Mouse (Mus musculus): Measurements from ENCODE around the gene Gpr137. TPM values are rescaled to one million over a fixed set of nuclear protein-coding genes. Genes with fewer than 3 reads are reported as not detected.
A peak's percentile ranks its signal among the peaks of the same experiment; 100 is the strongest.

The Gpr137 gene
- polyA plus RNA-seq, 2 experiments = 4.4 to 5.5 TPM

DNA sequence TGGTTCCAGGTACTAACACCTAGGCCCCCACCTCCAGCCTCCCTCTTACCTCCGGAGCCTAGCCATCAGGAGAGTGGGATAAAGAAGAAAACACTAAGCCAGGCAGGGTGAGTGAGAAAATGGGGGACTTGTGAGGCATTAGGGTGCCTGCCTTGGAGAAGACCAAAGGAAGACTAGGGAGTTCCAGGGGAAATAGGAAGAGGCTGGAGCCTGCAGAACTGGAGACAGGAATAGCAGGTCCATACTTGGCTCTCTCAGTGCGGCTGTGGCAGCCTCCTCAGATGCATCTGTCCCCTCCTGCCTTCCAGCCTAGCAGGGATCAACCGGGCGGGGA, 9.2 kb downstream of the Gpr137 start:
- Histone ChIP-seq H3K9me3 (ENCODE audit: control insufficient read depth, low read length) (no peaks in the 10 kb centered on the region), H3K27me3 (ENCODE audit: control insufficient read depth, insufficient read depth, low read length) (peaks cover 74% of the 10 kb centered on the region), H3K27ac (no peak overlapping the region), H3K36me3 (replicated peaks; ENCODE audit: control insufficient read depth, insufficient read depth, low read depth) (no peaks in the 10 kb centered on the region), H3K4me1 (replicated peaks; ENCODE audit: control insufficient read depth in 2 of 2, insufficient read depth in 2 of 2, low read length in 1 of 2) (no peaks in the 10 kb centered on the region), H3K9ac (replicated peaks) (no peak overlapping the region), H3K4me3 (ENCODE audit: insufficient read depth in 1 of 2, low read depth in 2 of 2, low read length in 2 of 2) (no peak overlapping the region), H3K4me2 (ENCODE audit: low read depth) (no peak overlapping the region)
- TF ChIP-seq CTCF (IDR thresholded peaks at IDR 0.05; ENCODE audit: low read depth) (no peak), EP300 (IDR thresholded peaks at IDR 0.05; ENCODE audit: low read depth) (no peak)
- no peak for ATAC-seq (ENCODE audit: insufficient read depth)
- WGBS (ENCODE audit: insufficient replicate concordance) = 29% methylated on average over 4 of the region's 4 CpGs
- DNase-seq (ENCODE audit: low read depth in 3 of 3, low spot score in 3 of 3) = no peak

DNA sequence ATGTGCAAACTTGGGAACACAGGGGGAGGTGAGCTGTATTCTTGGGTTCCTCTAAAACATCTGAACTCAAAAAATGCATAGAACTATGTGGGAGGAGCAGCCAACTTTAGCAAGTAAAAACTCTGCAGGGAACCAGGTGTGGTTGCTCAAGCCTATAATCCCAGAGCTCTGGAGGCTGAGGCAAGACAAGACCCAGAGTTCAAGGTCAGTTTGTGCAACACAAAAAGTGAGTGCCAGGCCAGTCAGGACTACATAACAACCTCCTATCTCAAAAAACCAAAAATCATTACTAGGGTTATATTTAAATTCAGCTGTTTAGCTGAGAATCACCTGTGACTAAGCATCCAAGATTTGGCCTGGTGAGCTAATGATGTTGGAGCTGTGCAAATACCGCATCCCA, 10.3 kb downstream of the Gpr137 start:
- no peaks in the 10 kb centered on the region for H3K4me1 ChIP-seq (replicated peaks; ENCODE audit: control insufficient read depth in 2 of 2, insufficient read depth in 2 of 2, low read length in 1 of 2)
- no peaks in the 10 kb centered on the region for H3K36me3 ChIP-seq (replicated peaks; ENCODE audit: control insufficient read depth, insufficient read depth, low read depth)
- no peak overlapping the region for H3K9ac ChIP-seq (replicated peaks)
- H3K27me3 ChIP-seq (ENCODE audit: control insufficient read depth, insufficient read depth, low read length) = peaks cover 84% of the 10 kb centered on the region
- DNase-seq (ENCODE audit: low read depth in 3 of 3, low spot score in 3 of 3) (no peak), ATAC-seq (ENCODE audit: insufficient read depth) (no peak)
- H3K4me2 ChIP-seq (ENCODE audit: low read depth) = no peak overlapping the region
- TF ChIP-seq EP300 (IDR thresholded peaks at IDR 0.05; ENCODE audit: low read depth) (no peak), CTCF (IDR thresholded peaks at IDR 0.05; ENCODE audit: low read depth) (no peak)
- H3K9me3 ChIP-seq (ENCODE audit: control insufficient read depth, low read length) = no peaks in the 10 kb centered on the region
- no peak overlapping the region for H3K4me3 ChIP-seq (ENCODE audit: insufficient read depth in 1 of 2, low read depth in 2 of 2, low read length in 2 of 2)
- 48% methylated on average over 1 of the region's 1 CpGs for WGBS (ENCODE audit: insufficient replicate concordance)
- H3K27ac ChIP-seq = no peak overlapping the region

DNA sequence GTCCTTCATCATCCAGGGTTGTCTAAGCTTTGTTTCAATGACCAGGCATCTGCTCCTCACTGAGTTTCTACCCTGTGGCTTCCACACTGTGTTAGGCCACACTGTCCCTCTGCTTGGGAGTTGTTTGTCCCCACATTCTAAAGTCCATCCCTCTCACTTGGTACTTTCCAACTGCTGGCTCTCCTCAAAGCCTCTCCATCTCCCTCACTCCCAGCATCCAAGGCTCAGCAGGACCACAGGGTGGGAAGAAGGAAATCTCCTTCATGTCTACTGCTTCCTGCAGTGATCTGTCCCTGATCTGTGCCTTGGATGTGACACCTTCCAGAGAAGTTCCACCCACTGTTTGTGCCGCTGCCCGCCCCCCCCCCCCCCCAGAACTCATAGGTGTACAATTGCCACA, 11.3 kb downstream of the Gpr137 start:
- peaks cover 94% of the 10 kb centered on the region for H3K27me3 ChIP-seq (ENCODE audit: control insufficient read depth, insufficient read depth, low read length)
- no peak overlapping the region for H3K4me3 ChIP-seq (ENCODE audit: insufficient read depth in 1 of 2, low read depth in 2 of 2, low read length in 2 of 2)
- no peak overlapping the region for H3K27ac ChIP-seq
- 0% methylated on average over 1 of the region's 2 CpGs for WGBS (ENCODE audit: insufficient replicate concordance)
- H3K36me3 ChIP-seq (replicated peaks; ENCODE audit: control insufficient read depth, insufficient read depth, low read depth) = no peaks in the 10 kb centered on the region
- H3K9me3 ChIP-seq (ENCODE audit: control insufficient read depth, low read length) = no peaks in the 10 kb centered on the region
- H3K9ac ChIP-seq (replicated peaks) = no peak overlapping the region
- DNase-seq (ENCODE audit: low read depth in 3 of 3, low spot score in 3 of 3) = no peak
- no peak for ATAC-seq (ENCODE audit: insufficient read depth)
- TF ChIP-seq CTCF (IDR thresholded peaks at IDR 0.05; ENCODE audit: low read depth) (no peak), EP300 (IDR thresholded peaks at IDR 0.05; ENCODE audit: low read depth) (no peak)
- H3K4me1 ChIP-seq (replicated peaks; ENCODE audit: control insufficient read depth in 2 of 2, insufficient read depth in 2 of 2, low read length in 1 of 2) = no peaks in the 10 kb centered on the region
- no peak overlapping the region for H3K4me2 ChIP-seq (ENCODE audit: low read depth)

DNA sequence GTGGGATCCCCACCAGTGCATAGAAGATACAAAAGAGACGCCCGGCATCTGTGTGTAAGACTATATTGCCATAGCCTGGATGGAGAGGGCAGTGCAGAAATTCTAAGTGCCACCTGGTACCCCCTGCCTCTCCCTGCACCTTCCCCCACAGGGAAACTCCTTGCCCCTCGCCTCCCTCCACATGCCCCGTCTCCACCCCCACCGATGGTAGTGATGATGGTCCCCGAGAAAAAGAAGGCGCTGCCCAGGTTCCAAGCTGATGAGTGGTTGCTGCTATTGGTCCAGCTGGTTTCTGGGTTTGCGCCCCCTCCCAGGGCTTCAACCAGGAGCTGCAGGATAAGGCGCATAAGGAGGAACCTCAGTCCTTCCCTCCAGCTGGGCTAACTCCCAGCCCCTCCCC, 14.2 kb downstream of the Gpr137 start:
- no peak for ATAC-seq (ENCODE audit: insufficient read depth)
- no peak overlapping the region for H3K4me2 ChIP-seq (ENCODE audit: low read depth)
- no peak overlapping the region for H3K9ac ChIP-seq (replicated peaks)
- no peak for DNase-seq (ENCODE audit: low read depth in 3 of 3, low spot score in 3 of 3)
- H3K27me3 ChIP-seq (ENCODE audit: control insufficient read depth, insufficient read depth, low read length) = peaks cover 89% of the 10 kb centered on the region
- H3K4me1 ChIP-seq (replicated peaks; ENCODE audit: control insufficient read depth in 2 of 2, insufficient read depth in 2 of 2, low read length in 1 of 2) = peaks cover 0 to 4% of the 10 kb centered on the region in 2 experiments; a peak in 2 of 4 replicates
- WGBS (ENCODE audit: insufficient replicate concordance) = 21% methylated on average over 9 of the region's 9 CpGs
- H3K36me3 ChIP-seq (replicated peaks; ENCODE audit: control insufficient read depth, insufficient read depth, low read depth) = no peaks in the 10 kb centered on the region
- no peak overlapping the region for H3K27ac ChIP-seq
- no peaks in the 10 kb centered on the region for H3K9me3 ChIP-seq (ENCODE audit: control insufficient read depth, low read length)
- no peak for TF ChIP-seq CTCF (IDR thresholded peaks at IDR 0.05; ENCODE audit: low read depth)
- no peak for TF ChIP-seq EP300 (IDR thresholded peaks at IDR 0.05; ENCODE audit: low read depth)
- no peak overlapping the region for H3K4me3 ChIP-seq (ENCODE audit: insufficient read depth in 1 of 2, low read depth in 2 of 2, low read length in 2 of 2)

DNA sequence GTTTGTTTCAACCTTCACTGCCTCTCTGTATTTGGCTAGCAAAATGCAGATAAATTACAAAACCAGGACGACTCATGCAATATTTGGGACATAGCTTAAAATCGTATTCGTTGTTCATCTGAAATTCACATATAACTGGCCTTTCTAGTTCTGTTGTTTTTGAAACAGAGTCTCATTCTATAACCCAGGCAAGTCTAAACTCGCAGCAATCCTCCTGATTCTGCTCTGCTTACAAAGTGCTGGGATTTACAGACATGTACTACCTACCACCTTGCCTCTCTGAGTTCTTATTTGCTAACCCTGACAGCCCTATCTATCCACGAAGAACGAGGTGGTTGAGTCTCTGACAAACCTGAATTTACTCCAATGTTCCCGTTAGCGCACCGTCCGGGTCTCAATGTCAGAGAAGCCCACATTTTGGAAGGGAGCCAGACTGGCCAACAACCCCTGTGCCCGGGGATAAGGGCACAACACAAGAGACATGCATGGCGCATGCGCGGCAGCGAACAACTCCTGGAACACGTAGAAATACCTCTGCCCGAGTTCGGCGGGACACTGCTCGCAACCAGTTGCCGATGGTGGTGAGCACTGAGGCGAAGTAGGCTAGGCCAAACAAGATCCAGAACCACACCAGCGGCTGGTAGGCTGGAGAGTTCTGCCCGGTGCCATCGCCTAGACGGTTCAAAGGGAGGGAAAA, 15.6 kb downstream of the Gpr137 start:
- WGBS (ENCODE audit: insufficient replicate concordance) = 17% methylated on average over 26 of the region's 26 CpGs
- Histone ChIP-seq H3K4me1 (replicated peaks; ENCODE audit: control insufficient read depth in 2 of 2, insufficient read depth in 2 of 2, low read length in 1 of 2) (peaks cover 7 to 13% of the 10 kb centered on the region in 2 experiments), H3K36me3 (replicated peaks; ENCODE audit: control insufficient read depth, insufficient read depth, low read depth) (no peaks in the 10 kb centered on the region), H3K4me2 (ENCODE audit: low read depth) (peak overlapping the region; percentile 28; the same call in 1 of the 2 replicates), H3K27ac (no peak overlapping the region), H3K27me3 (ENCODE audit: control insufficient read depth, insufficient read depth, low read length) (peaks cover 75% of the 10 kb centered on the region), H3K4me3 (ENCODE audit: insufficient read depth in 1 of 2, low read depth in 2 of 2, low read length in 2 of 2) (no peak overlapping the region), H3K9ac (replicated peaks) (no peak overlapping the region), H3K9me3 (ENCODE audit: control insufficient read depth, low read length) (no peaks in the 10 kb centered on the region)
- no peak for DNase-seq (ENCODE audit: low read depth in 3 of 3, low spot score in 3 of 3)
- ATAC-seq (ENCODE audit: insufficient read depth) = no peak
- TF ChIP-seq EP300 (IDR thresholded peaks at IDR 0.05; ENCODE audit: low read depth) (no peak), CTCF (IDR thresholded peaks at IDR 0.05; ENCODE audit: low read depth) (no peak)

Measured in liver, embryonic 14.5 days (tissue).